In the genomic region with DNA sequence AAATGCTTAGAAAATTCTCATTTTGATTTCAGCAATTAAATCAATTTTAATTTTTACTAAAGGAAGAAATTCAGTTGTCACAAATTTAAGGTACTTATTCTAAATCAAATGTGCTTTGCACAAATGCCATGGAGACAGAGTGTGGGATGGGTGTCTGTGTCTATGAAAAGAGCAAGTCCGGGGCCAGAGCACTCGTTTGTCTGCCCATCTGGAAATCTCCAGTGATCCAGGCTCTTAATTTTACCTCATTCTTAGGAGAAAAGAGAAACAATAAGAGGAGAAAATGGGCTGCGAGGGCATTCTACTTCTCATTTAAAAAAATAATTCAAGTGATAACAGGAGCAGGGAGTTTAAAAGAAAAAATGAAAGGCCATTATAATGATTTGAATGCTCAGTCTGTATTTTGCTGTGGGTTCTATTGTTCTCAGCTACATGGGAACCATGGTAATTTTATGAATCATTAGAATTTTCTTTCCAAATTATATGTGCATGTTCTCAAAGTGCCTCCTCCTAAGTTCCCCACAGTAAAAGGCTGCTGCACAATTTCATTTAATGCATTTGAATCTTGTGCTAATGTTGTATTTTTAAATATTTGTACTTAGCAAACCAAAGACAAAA, we compare ENCODE assay signal across 15 mouse cellular contexts.
"Had no signal": no experiment of that assay in that cellular context is flagged by ENCODE, and none has a peak within 500 bp of the region (broad histone marks: within the 10 kb centered on the region; RNA-seq: fewer than 3 reads in every experiment).

No protein-coding gene starts in this region.

- H3K9me3 ChIP-seq: limb, embryonic 10.5 days; liver, embryonic 15.5 days; midbrain, embryonic 10.5 days had no signal

- H3K4me2 ChIP-seq: liver, embryonic 11.5 days; liver, embryonic 15.5 days had no signal

- H3K27me3 ChIP-seq: liver, embryonic 15.5 days had no signal

- H3K9ac ChIP-seq: liver, embryonic 15.5 days had no signal

- H3K4me3 ChIP-seq: left cerebral cortex, adult 2 months; limb, embryonic 10.5 days; liver, embryonic 15.5 days; midbrain, embryonic 10.5 days had no signal

- H3K36me3 ChIP-seq: limb, embryonic 10.5 days; liver, embryonic 15.5 days; midbrain, embryonic 10.5 days had no signal

- DNase-seq: kidney, postnatal 10 days; kidney, postnatal 4 days; lung, adult 2 months; lung, postnatal 10 days; lung, postnatal 4 days; right cerebral cortex, postnatal 4 days; spleen, adult 18-20 months; thymus, adult 2 months; thymus, postnatal 25 days had no signal

- H3K27ac ChIP-seq: left cerebral cortex, adult 2 months; limb, embryonic 10.5 days; liver, embryonic 15.5 days; midbrain, embryonic 10.5 days had no signal

- ATAC-seq: midbrain, embryonic 16.5 days had no signal

- H3K4me1 ChIP-seq: liver, embryonic 15.5 days had no signal
